Mouse (Mus musculus) stomach, embryonic 16.5 days (tissue): ENCODE measurements at regions not wholly inside any gene's neighbourhood (a gene's known extent, or its start where the extent isn't known, plus 50 kb on each side); places are given as distances from the start of the nearest gene placed in this dataset.

Experiments
- ATAC-seq: fragments of 200-750 bp; cut with Nextera tagmentation; 2 replicates; pipeline ENCODE4 v1.8.0; 2017; ENCODE audit warnings: moderate number of reproducible peaks, moderate TSS enrichment; ENCODE audit not compliant: insufficient read depth, low FRiP score
- H3K27ac ChIP-seq: fragments of 300-500 bp; sonication (generic); 2 replicates; pipeline ENCODE4 v1.5.1; 2014; ENCODE audit warnings: low read length
- H3K27me3 ChIP-seq: fragments of 300-500 bp; sonication (generic); 2 replicates; pipeline ENCODE4 v1.6.1; 2014; ENCODE audit warnings: low read length, control low read depth, mixed read lengths; ENCODE audit not compliant: control insufficient read depth, insufficient read depth
- H3K36me3 ChIP-seq: fragments of 300-500 bp; sonication (generic); 2 replicates; pipeline ENCODE4 v1.6.1; 2014; ENCODE audit warnings: low read length; ENCODE audit not compliant: control insufficient read depth, insufficient read depth
- H3K4me1 ChIP-seq: fragments of 300-500 bp; sonication (generic); 2 replicates; pipeline ENCODE4 v1.6.1; 2014; ENCODE audit warnings: low read length, control low read depth, mixed read lengths; ENCODE audit not compliant: control insufficient read depth, insufficient read depth
- H3K4me2 ChIP-seq: fragments of 300-500 bp; sonication (generic); 2 replicates; pipeline ENCODE4 v1.6.1; 2014; ENCODE audit warnings: low read depth, low read length, mixed read lengths
- H3K4me3 ChIP-seq: fragments of 300-500 bp; sonication (generic); replicated peaks from 2 replicates; pipeline ENCODE4 v1.5.1; 2014; ENCODE audit warnings: mild to moderate bottlenecking, low read length
- H3K9ac ChIP-seq: fragments of 300-500 bp; sonication (generic); 2 replicates; pipeline ENCODE4 v1.6.1; 2014; ENCODE audit warnings: low read length
- H3K9me3 ChIP-seq: fragments of 300-500 bp; sonication (generic); replicated peaks from 2 replicates; pipeline ENCODE4 v1.6.1; 2016; ENCODE audit warnings: low read length, control low read depth; ENCODE audit not compliant: control insufficient read depth
- WGBS: fragments of 180-500 bp; shearing (Covaris S2); extraction: QIAGEN DNeasy Blood & Tissue Kit; methylation state at CpG from one replicate; pipeline ENCODE4 v1.1.7; 2014; 5-methylcytosine and 5-hydroxymethylcytosine counted together

DNA sequence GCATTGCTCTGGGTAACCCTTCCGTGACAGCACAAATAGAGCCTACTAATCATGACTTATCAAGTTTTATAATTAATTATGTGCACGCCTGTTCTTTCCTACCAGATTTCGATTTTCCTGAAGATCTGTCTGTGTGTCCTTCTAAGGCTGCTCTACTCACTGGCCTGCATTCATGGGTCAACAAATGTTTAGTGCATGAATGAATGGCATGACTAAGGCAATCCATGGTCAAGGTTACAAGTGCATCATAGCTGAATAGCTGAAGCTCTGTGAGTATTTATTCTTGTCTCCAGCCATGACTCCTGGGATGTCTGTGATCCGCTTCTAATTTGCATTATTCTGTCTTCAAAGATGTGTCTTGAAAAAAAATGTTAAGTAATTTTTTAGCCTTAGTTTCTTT lies 343.2 kb downstream of the Lmo4 start:
- ATAC-seq = no peak

DNA sequence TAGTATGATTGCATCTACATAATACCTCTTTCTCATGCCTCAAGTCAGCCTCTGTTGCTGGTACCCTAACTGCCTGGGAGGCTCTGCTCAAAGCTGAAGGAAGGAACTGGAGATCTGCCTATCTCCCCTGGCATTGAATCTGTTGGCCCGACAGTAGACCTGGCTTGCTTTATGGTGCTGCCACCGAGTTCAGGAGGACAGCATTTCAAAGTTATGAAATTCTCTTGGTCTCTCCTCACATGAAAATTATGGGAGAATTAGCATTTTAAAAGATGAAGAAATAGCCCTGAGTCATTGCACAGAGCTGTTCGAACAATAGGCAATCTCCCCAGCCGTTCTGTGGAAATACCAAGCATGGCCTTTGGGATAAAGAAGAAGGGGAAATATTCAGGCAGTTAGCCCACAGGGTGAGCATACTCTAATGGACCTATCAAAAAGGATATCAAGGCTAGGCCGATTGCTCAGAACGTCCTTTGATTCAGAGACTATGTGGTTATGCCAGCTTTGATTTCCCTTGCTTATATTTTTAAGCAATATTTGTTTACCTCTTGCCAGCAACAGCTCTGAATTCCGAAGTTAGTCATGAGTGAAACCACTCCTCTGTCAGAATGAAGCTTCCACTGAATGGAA lies 369.3 kb downstream of the Lmo4 start:
- H3K36me3 ChIP-seq = no peaks in the 10 kb centered on the region

More for the DNA sequence above, 343.2 kb downstream of the Lmo4 start:
- WGBS = 87% methylated on average over 4 of the region's 4 CpGs
- Histone ChIP-seq H3K4me2 (no peak overlapping the region), H3K9ac (no peak overlapping the region), H3K27ac (no peak overlapping the region), H3K27me3 (no peaks in the 10 kb centered on the region), H3K36me3 (no peaks in the 10 kb centered on the region), H3K4me3 (no peak overlapping the region), H3K4me1 (peaks cover 8% of the 10 kb centered on the region; the same call in 1 of the 2 replicates), H3K9me3 (no peaks in the 10 kb centered on the region)

DNA sequence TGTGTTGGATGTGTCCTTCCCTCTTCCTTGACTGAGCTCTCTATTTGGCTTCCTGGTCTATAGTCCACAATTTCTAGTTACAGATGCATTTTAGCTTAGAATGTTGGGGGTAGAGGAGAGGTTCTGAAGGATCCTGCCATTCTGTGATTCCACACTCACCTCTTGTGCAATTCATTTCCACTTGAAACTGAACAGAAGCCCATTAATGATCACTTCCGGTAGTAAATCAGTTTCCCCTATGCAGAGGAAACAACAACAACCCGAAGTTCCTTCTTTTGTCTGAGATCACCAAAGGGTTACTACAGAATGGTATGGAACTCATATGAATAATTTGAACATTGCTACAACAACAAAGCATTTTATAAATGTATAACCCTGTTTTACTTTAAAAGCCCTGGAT lies 370.3 kb downstream of the Lmo4 start:
- ATAC-seq = no peak
- WGBS = 76% methylated on average over 2 of the region's 2 CpGs
- Histone ChIP-seq H3K4me2 (no peak overlapping the region), H3K4me3 (no peak overlapping the region), H3K36me3 (no peaks in the 10 kb centered on the region), H3K4me1 (no peaks in the 10 kb centered on the region), H3K9me3 (no peaks in the 10 kb centered on the region), H3K27me3 (no peaks in the 10 kb centered on the region), H3K27ac (no peak overlapping the region), H3K9ac (no peak overlapping the region)

More for the DNA sequence above, 369.3 kb downstream of the Lmo4 start:
- no peak for ATAC-seq
- Histone ChIP-seq H3K4me1 (no peaks in the 10 kb centered on the region), H3K4me3 (no peak overlapping the region), H3K9me3 (no peaks in the 10 kb centered on the region), H3K27me3 (no peaks in the 10 kb centered on the region), H3K27ac (no peak overlapping the region), H3K4me2 (no peak overlapping the region), H3K9ac (no peak overlapping the region)
- WGBS = 81% methylated on average over 7 of the region's 7 CpGs

DNA sequence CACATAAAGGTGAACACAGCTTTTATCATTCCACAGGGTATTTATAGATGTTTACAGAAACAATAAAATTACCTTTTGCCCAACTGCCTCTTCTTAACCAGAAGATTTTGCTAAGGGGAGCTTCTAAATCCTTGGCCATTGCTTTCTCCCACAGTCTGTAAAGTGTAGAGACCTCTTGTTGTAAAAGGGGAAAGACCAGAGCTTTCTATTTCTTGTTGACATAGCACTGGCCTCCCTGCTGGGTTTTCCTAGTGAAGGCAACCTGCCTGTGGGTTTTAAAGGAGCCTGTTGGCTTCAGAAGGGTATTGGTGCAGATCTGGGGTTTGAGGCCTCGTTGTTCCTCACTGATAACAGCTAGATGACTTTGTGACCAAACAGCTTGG lies 381.6 kb downstream of the Lmo4 start:
- H3K9me3 ChIP-seq = no peaks in the 10 kb centered on the region

DNA sequence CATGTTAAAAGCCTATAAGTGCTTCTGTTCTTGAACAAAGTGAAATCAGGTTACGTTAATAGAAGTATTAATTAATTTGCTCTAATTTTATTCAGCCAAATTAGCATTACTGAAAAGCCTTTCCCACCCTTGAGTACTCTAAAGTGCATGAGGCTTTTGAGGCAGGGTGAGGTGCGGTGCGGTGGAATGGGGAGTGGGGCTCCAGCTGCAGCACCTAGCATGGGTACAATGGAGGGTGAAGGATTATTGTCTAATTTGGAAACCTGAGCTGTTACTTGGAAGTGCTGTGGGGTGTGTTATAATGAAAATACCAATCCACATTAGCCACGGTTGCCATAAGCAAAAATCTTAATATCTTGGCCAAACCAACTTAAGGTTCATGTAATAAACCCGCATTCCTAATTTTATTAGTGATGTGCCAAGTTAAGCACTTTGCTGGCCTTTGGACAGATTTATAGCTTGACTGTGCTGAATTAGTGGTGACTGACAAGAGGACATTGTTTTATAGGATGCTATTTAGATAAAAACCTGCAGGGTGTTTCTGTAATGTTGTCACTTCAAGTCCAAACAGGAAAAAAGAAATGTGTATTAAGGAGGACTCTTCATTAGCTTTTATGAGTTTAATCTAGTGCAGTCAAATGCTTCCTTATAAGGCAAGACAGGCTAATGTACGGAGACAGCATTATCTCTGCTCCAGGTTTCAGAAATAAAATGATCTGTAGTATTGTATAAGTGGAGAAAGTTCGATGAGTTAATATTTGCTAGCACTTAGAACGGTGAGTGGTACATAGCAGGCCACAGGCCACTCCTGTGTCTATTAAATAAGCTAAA lies 382.2 kb downstream of the Lmo4 start:
- Histone ChIP-seq H3K27me3 (no peaks in the 10 kb centered on the region), H3K9ac (no peak overlapping the region), H3K4me3 (no peak overlapping the region), H3K36me3 (no peaks in the 10 kb centered on the region), H3K9me3 (no peaks in the 10 kb centered on the region), H3K4me1 (no peaks in the 10 kb centered on the region), H3K27ac (no peak overlapping the region), H3K4me2 (no peak overlapping the region)
- ATAC-seq = no peak
- WGBS = 76% methylated on average over 8 of the region's 8 CpGs

More for the DNA sequence above, 381.6 kb downstream of the Lmo4 start:
- Histone ChIP-seq H3K27ac (no peak overlapping the region), H3K36me3 (no peaks in the 10 kb centered on the region), H3K4me1 (no peaks in the 10 kb centered on the region), H3K4me2 (no peak overlapping the region), H3K27me3 (no peaks in the 10 kb centered on the region), H3K4me3 (no peak overlapping the region), H3K9ac (no peak overlapping the region)
- no peak for ATAC-seq
- 47% methylated on average over 1 of the region's 1 CpGs for WGBS

DNA sequence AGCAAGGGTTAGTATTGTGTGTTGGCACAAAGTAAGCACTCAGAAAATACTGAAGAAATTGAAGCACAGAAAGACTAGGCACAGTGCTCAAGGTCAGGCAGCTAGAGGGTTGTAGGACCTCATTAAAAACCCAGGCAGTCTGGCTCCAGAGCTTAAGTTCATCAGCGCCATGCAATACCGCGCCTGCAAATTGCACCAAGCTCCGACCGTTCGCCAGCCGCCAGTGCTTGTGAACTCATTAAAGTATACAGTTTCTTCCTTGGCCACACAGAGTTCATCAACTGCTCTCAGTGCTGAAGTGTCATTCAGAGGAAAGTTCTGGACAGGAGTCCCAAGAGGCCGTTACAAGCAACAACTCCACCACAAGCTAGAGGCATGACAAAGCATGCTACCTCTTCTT lies 397.5 kb downstream of the Lmo4 start:
- no peak overlapping the region for H3K4me2 ChIP-seq
- no peak overlapping the region for H3K4me3 ChIP-seq
- H3K9ac ChIP-seq = no peak overlapping the region
- ATAC-seq = no peak
- H3K27me3 ChIP-seq = no peaks in the 10 kb centered on the region
- no peaks in the 10 kb centered on the region for H3K9me3 ChIP-seq
- no peaks in the 10 kb centered on the region for H3K4me1 ChIP-seq
- WGBS = 63% methylated on average over 8 of the region's 8 CpGs
- H3K36me3 ChIP-seq = no peaks in the 10 kb centered on the region
- no peak overlapping the region; the same call in 1 of the 2 replicates for H3K27ac ChIP-seq

DNA sequence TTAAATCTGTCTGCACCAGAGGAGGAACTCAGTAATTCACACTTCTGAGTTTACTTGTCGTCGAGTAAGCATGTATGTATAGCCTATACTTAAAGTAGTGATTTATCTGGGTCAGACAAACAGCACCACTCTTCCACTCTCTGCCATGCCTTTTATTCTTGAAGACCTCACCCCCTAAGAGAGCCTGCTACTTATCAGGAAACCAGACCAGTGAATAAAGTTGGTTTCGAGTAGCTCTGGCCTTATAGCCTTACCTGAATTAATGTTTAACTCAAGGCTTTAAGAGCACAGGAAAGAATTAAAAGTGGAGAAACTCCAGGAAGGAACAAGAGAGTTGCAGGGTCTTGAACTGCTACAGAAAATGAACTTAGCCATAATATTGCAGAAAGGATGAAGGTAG lies 398.1 kb downstream of the Lmo4 start:
- H3K27ac ChIP-seq = peak overlapping the region; percentile 46; the same call in 1 of the 2 replicates
- no peaks in the 10 kb centered on the region for H3K4me1 ChIP-seq
- H3K4me3 ChIP-seq = no peak overlapping the region
- H3K36me3 ChIP-seq = no peaks in the 10 kb centered on the region
- no peak overlapping the region for H3K4me2 ChIP-seq
- H3K9me3 ChIP-seq = no peaks in the 10 kb centered on the region
- ATAC-seq = peak; percentile 62; the same call in 1 of the 2 replicates
- 41% methylated on average over 3 of the region's 3 CpGs for WGBS
- H3K9ac ChIP-seq = no peak overlapping the region
- H3K27me3 ChIP-seq = no peaks in the 10 kb centered on the region

DNA sequence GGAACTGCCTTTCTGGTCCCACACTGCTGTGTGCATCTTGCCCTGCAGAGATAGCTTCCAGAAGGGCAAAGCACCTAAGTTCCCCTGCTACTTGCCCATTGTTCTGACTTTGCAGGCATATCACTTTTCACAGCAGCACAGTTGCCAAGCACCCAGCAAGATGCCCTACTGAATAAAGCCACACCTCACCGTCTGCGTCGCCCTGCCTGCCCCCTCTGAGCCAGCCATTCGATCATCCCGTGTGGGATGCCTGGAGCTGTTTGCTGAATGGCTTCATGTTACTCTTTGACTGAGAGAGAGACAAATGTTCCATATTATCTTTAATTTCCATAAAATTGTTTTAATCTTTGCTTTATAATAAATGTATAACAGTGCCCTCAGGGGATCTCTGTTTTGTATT lies 407.2 kb downstream of the Lmo4 start:
- Histone ChIP-seq H3K9me3 (no peaks in the 10 kb centered on the region), H3K4me3 (no peak overlapping the region), H3K27ac (no peak overlapping the region), H3K4me2 (no peak overlapping the region), H3K27me3 (no peaks in the 10 kb centered on the region), H3K9ac (no peak overlapping the region), H3K4me1 (no peaks in the 10 kb centered on the region), H3K36me3 (no peaks in the 10 kb centered on the region)
- ATAC-seq = no peak
- WGBS = 42% methylated on average over 5 of the region's 5 CpGs

DNA sequence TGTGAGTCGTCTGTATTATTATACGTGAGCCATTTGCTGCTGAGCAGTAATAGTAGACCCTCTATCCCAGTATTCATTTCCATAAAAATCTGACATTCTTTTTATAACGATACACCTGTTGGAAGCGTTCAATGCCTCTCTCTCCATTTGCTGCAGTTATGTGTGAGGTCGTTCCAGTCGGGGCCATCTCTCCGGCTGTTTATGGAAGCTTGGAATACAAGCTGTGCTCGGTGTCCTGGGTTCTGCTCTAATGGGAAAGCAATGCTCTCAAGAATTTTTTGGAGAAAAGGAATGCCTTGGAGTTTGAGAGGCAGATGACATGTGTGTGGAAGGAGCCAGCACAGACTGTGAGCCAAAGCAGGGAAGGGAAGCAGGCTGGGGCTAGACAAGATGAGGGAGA lies 414.1 kb downstream of the Lmo4 start:
- H3K27ac ChIP-seq = no peak overlapping the region
- H3K4me2 ChIP-seq = no peak overlapping the region
- WGBS = 68% methylated on average over 8 of the region's 8 CpGs
- no peak overlapping the region for H3K9ac ChIP-seq
- H3K4me1 ChIP-seq = no peaks in the 10 kb centered on the region
- no peaks in the 10 kb centered on the region for H3K36me3 ChIP-seq
- no peak overlapping the region for H3K4me3 ChIP-seq
- H3K27me3 ChIP-seq = no peaks in the 10 kb centered on the region
- no peak for ATAC-seq
- H3K9me3 ChIP-seq = no peaks in the 10 kb centered on the region
